Mouse (Mus musculus): ENCODE measurements at regions not wholly inside any gene's neighbourhood (a gene's known extent, or its start where the extent isn't known, plus 50 kb on each side); places are given as distances from the start of the nearest gene placed in this dataset.

DNA sequence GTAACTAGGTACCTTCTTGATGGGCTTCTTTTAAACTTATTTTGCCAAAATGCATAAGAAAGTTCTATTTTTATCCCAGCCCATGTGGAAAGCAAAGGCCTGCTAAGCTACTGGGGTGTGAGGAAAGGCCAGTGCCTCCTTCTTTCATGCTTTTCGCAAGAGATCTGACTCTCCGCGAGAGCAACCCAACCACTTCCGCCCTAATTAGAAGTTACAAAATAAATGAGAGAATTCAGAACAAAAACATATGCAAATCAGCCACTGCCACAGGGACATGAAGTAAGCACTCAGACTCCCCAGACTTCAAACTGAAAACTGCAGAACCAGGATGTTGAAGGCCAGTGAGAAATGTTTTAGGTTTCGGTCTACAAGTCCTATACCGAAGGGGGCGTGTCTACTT lies 91.4 kb downstream of the Edn1 start:
- Histone ChIP-seq H3K27ac (ENCODE audit: low read length) (no peak overlapping the region), H3K36me3 (ENCODE audit: control insufficient read depth, insufficient read depth) (no peaks in the 10 kb centered on the region), H3K9ac (ENCODE audit: low read length) (no peak overlapping the region), H3K4me3 (ENCODE audit: low read length) (no peak overlapping the region), H3K4me1 (ENCODE audit: control insufficient read depth, insufficient read depth, low read length) (no peaks in the 10 kb centered on the region), H3K9me3 (replicated peaks; ENCODE audit: control insufficient read depth, low read length) (no peaks in the 10 kb centered on the region), H3K4me2 (ENCODE audit: low read depth, low read length) (no peak overlapping the region), H3K27me3 (ENCODE audit: control insufficient read depth, insufficient read depth, low read length) (no peaks in the 10 kb centered on the region)
- WGBS = 87% methylated on average over 7 of the region's 7 CpGs
- ATAC-seq (replicated peaks; ENCODE audit: extremely low read depth, insufficient read depth, low FRiP score) = no peak

DNA sequence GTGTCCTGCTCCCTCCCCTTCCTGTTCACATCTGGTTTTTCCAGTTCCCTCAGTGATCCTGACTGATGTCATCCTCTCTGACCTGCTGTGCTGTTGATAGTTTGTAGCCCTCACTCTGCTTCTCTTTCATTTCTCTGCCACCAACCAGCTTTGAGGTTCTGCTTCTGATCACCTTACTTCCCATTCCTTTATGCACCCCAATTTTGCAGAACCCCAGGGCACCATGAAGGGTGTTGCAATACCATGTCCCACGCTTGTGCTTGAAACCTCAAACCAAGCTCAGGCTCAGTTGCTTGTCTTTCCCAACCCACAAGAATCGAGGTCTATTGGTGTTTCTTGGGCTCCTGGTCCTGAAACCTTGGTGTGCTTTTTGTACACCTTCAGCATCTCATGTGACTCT lies 93.3 kb downstream of the Edn1 start:
- H3K36me3 ChIP-seq (ENCODE audit: control insufficient read depth, insufficient read depth) = no peaks in the 10 kb centered on the region
- no peak overlapping the region for H3K4me3 ChIP-seq (ENCODE audit: low read length)
- H3K27ac ChIP-seq (ENCODE audit: low read length) = no peak overlapping the region
- WGBS = 68% methylated on average over 2 of the region's 2 CpGs
- H3K4me2 ChIP-seq (ENCODE audit: low read depth, low read length) = no peak overlapping the region
- H3K27me3 ChIP-seq (ENCODE audit: control insufficient read depth, insufficient read depth, low read length) = no peaks in the 10 kb centered on the region
- H3K9ac ChIP-seq (ENCODE audit: low read length) = no peak overlapping the region
- no peaks in the 10 kb centered on the region for H3K4me1 ChIP-seq (ENCODE audit: control insufficient read depth, insufficient read depth, low read length)
- no peaks in the 10 kb centered on the region for H3K9me3 ChIP-seq (replicated peaks; ENCODE audit: control insufficient read depth, low read length)
- ATAC-seq (replicated peaks; ENCODE audit: extremely low read depth, insufficient read depth, low FRiP score) = no peak

DNA sequence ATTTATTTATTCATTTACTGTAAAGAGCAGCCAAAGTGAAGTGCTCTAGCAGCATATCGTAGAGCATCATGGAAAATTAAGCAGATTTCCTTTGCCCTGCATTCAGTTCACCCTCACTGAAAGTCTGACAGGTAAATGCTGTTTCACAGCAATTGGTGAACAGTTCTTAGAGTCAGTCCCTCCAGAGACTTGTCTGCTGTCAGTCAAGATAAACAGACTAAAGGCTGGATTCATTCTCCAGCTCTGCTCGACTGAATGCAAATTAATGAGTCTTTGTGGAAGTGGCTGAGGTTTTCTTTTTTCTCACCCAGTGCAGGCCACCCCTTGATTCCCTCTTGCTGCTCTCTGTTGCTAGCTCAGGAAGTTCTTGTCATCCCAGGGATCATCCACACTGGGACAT lies 100.2 kb downstream of the Edn1 start:
- no peak overlapping the region for H3K4me2 ChIP-seq (ENCODE audit: low read depth, low read length)
- no peaks in the 10 kb centered on the region for H3K36me3 ChIP-seq (ENCODE audit: control insufficient read depth, insufficient read depth)
- H3K27ac ChIP-seq (ENCODE audit: low read length) = no peak overlapping the region
- no peak overlapping the region for H3K9ac ChIP-seq (ENCODE audit: low read length)
- no peaks in the 10 kb centered on the region for H3K27me3 ChIP-seq (ENCODE audit: control insufficient read depth, insufficient read depth, low read length)
- H3K4me1 ChIP-seq (ENCODE audit: control insufficient read depth, insufficient read depth, low read length) = no peaks in the 10 kb centered on the region
- no peak for ATAC-seq (replicated peaks; ENCODE audit: extremely low read depth, insufficient read depth, low FRiP score)
- H3K9me3 ChIP-seq (replicated peaks; ENCODE audit: control insufficient read depth, low read length) = no peaks in the 10 kb centered on the region
- H3K4me3 ChIP-seq (ENCODE audit: low read length) = no peak overlapping the region
- WGBS = 46% methylated on average over 2 of the region's 2 CpGs

DNA sequence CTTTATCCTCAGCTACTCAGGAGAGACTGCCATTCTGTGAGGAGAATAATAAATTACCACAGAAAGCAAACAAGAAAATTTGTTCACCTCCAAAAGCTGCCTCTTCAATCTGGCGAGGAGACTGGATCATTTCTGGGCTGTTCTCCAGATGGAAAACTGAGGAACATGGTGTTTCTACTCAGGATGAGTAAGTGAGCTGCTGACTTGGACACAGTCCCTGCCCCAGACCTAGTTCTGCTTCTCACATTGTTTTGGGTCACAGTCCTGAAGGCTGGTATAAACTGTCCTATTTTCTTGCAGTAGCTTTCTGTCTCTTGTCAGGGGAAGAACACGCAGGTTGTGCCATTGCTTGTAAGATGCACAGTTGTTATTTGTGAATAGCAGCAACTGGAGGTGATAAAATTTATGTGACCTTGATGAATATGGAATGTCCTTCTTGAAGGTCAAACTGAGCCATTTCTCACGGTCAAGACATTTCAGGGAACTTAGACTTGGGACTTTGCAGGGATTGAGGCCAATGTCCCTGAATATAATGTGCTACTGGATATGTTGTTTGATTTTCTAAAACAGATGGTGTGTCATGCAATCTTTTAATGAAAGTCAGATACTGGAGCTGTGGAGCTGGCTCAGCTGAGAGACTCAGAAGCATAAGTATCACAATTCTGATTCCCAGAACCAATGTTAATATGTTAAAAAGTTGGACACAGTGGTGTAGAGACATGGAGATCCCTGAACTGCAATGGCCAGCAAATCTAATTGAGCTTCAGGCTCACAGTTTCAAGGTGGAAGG lies 102.2 kb downstream of the Edn1 start:
- Histone ChIP-seq H3K4me3 (ENCODE audit: low read length) (no peak overlapping the region), H3K4me1 (ENCODE audit: control insufficient read depth, insufficient read depth, low read length) (no peaks in the 10 kb centered on the region), H3K27me3 (ENCODE audit: control insufficient read depth, insufficient read depth, low read length) (no peaks in the 10 kb centered on the region), H3K9me3 (replicated peaks; ENCODE audit: control insufficient read depth, low read length) (no peaks in the 10 kb centered on the region), H3K36me3 (ENCODE audit: control insufficient read depth, insufficient read depth) (no peaks in the 10 kb centered on the region), H3K9ac (ENCODE audit: low read length) (no peak overlapping the region), H3K4me2 (ENCODE audit: low read depth, low read length) (no peak overlapping the region), H3K27ac (ENCODE audit: low read length) (no peak overlapping the region)
- 72% methylated on average over 3 of the region's 3 CpGs for WGBS
- no peak for ATAC-seq (replicated peaks; ENCODE audit: extremely low read depth, insufficient read depth, low FRiP score)

DNA sequence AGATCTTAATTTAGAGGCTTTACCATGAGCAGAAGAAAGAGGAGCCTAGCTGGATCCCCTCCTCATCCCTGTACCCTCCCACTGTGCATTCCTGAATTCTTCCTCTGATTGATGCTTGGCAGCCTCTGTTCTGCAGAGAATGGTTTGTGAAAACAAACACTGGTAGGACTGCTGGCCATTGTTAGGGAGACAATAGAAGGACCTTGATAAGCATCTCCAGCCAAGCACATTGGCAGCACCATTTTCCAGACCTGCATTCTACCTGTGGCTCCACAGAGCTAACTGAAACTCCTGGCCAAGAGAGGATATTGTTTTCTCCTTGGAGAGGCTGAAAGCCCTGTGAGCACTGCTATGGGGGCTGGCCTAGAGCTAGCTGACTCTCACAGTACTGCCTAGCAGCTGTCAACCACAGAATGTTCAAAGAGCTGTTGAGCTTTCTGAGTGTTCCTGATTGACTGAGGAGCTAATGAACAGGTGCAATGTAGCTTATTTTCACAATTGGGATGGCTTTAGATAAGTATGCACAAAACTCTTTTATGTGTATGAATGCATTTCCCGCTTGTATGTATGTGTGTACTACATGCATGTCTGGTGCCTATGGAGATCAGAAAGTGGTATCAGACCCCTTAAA lies 111.5 kb downstream of the Edn1 start:
- Histone ChIP-seq H3K27me3 (ENCODE audit: control insufficient read depth, insufficient read depth, low read length) (no peaks in the 10 kb centered on the region), H3K4me2 (ENCODE audit: low read depth, low read length) (no peak overlapping the region), H3K27ac (ENCODE audit: low read length) (no peak overlapping the region), H3K4me1 (ENCODE audit: control insufficient read depth, insufficient read depth, low read length) (no peaks in the 10 kb centered on the region), H3K4me3 (ENCODE audit: low read length) (no peak overlapping the region), H3K9ac (ENCODE audit: low read length) (no peak overlapping the region), H3K9me3 (replicated peaks; ENCODE audit: control insufficient read depth, low read length) (no peaks in the 10 kb centered on the region; the same call in 1 of the 2 replicates), H3K36me3 (ENCODE audit: control insufficient read depth, insufficient read depth) (no peaks in the 10 kb centered on the region)
- no peak for ATAC-seq (replicated peaks; ENCODE audit: extremely low read depth, insufficient read depth, low FRiP score)
- 80% methylated on average over 1 of the region's 1 CpGs for WGBS

DNA sequence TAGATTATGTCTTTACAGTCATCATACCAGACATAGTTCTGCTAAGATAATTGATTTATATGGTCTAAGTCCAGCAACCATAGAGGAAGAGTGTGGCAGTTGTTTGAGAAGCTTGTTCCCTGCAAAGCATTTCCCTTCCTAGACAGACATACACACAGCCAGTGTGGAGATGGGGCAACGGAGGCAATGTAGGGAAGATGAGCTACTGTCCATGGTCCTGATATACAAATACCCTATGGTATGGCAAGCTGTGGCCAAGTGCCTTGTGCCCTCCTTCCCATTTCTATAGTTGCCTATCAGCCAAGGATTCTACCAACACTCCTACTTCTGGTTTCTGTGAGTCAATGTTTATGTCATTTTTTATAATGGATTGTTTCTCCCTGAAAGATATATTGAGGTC lies 145.6 kb downstream of the Edn1 start:
- Histone ChIP-seq H3K4me3 (ENCODE audit: low read length) (no peak overlapping the region), H3K27me3 (ENCODE audit: control insufficient read depth, insufficient read depth, low read length) (no peaks in the 10 kb centered on the region), H3K36me3 (ENCODE audit: control insufficient read depth, insufficient read depth) (no peaks in the 10 kb centered on the region), H3K27ac (ENCODE audit: low read length) (no peak overlapping the region), H3K9me3 (replicated peaks; ENCODE audit: control insufficient read depth, low read length) (no peaks in the 10 kb centered on the region), H3K4me2 (ENCODE audit: low read depth, low read length) (no peak overlapping the region), H3K9ac (ENCODE audit: low read length) (no peak overlapping the region), H3K4me1 (ENCODE audit: control insufficient read depth, insufficient read depth, low read length) (no peaks in the 10 kb centered on the region)
- no peak for ATAC-seq (replicated peaks; ENCODE audit: extremely low read depth, insufficient read depth, low FRiP score)
- WGBS = 0% methylated on average over 1 of the region's 1 CpGs

DNA sequence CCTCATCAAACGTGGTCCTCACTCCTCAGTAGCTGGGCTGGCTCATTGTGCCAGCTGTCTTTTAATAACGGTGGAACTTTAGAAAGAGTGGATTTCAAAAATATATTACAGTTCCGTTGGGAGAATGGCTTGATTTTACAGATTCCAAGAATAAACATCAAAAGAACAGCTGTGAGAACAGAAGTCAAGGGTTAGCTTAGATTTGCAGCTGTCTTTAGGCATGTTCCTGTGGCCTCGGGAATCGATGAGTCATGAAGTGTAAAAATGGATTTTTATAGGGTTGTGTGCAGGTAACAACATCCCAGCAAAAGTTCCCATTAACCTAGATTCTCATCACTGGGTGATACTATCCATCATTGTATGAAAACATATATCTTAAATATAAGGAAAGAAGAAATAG lies 152.4 kb downstream of the Edn1 start:
- H3K9ac ChIP-seq (ENCODE audit: low read length) = no peak overlapping the region
- no peak overlapping the region for H3K4me2 ChIP-seq (ENCODE audit: low read depth, low read length)
- H3K4me1 ChIP-seq (ENCODE audit: control insufficient read depth, insufficient read depth, low read length) = no peaks in the 10 kb centered on the region
- 71% methylated on average over 5 of the region's 5 CpGs for WGBS
- H3K27me3 ChIP-seq (ENCODE audit: control insufficient read depth, insufficient read depth, low read length) = no peaks in the 10 kb centered on the region
- no peak overlapping the region for H3K27ac ChIP-seq (ENCODE audit: low read length)
- H3K36me3 ChIP-seq (ENCODE audit: control insufficient read depth, insufficient read depth) = no peaks in the 10 kb centered on the region
- no peak overlapping the region for H3K4me3 ChIP-seq (ENCODE audit: low read length)
- no peaks in the 10 kb centered on the region for H3K9me3 ChIP-seq (replicated peaks; ENCODE audit: control insufficient read depth, low read length)
- ATAC-seq (replicated peaks; ENCODE audit: extremely low read depth, insufficient read depth, low FRiP score) = no peak

DNA sequence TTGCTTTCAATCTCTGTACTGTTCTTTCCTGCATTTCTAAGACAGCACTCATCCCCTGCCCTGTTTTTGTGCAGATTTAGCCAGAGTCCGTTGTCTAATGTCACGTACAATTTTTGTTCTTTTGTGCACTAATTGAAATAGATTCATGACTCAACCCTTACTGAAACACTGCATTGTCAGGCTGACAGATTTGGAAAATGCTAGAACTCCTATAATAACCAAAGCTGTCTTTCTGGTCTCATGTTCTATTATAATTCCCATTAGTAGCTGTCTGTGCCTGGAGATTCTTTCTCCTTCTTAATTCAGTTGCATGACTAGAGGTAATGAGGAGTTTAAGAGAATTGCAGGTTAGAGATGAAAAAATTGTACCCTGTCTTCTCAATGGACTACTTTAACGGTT lies 158.6 kb downstream of the Edn1 start:
- ATAC-seq (replicated peaks; ENCODE audit: extremely low read depth, insufficient read depth, low FRiP score) = no peak
- 76% methylated on average over 3 of the region's 3 CpGs for WGBS
- no peak overlapping the region for H3K27ac ChIP-seq (ENCODE audit: low read length)
- H3K9ac ChIP-seq (ENCODE audit: low read length) = no peak overlapping the region
- H3K4me2 ChIP-seq (ENCODE audit: low read depth, low read length) = no peak overlapping the region
- H3K27me3 ChIP-seq (ENCODE audit: control insufficient read depth, insufficient read depth, low read length) = no peaks in the 10 kb centered on the region
- no peaks in the 10 kb centered on the region for H3K4me1 ChIP-seq (ENCODE audit: control insufficient read depth, insufficient read depth, low read length)
- H3K4me3 ChIP-seq (ENCODE audit: low read length) = no peak overlapping the region
- no peaks in the 10 kb centered on the region for H3K36me3 ChIP-seq (ENCODE audit: control insufficient read depth, insufficient read depth)
- H3K9me3 ChIP-seq (replicated peaks; ENCODE audit: control insufficient read depth, low read length) = no peaks in the 10 kb centered on the region

DNA sequence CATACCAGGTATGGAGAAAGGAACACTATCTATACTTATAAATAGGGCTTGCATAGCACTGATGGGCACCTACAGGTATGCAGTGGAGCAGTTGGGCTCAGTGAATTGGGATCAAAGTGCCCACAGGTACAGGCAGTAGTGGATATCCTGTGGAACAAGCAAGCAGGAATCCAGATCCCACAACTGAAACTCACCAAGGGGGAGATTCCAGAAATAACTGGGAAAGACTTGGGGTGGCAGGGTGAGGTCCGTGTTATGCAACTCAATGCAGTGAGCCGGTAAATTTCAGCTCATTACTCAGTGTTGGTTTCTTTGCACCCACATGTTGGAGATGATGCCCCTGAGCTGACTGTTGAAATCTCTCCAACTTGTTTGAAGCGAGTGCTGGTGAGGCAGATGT lies 177.5 kb downstream of the Edn1 start:
- no peak overlapping the region for H3K9ac ChIP-seq (ENCODE audit: low read length)
- H3K4me2 ChIP-seq (ENCODE audit: low read depth, low read length) = no peak overlapping the region
- ATAC-seq (replicated peaks; ENCODE audit: extremely low read depth, insufficient read depth, low FRiP score) = no peak
- H3K4me3 ChIP-seq (ENCODE audit: low read length) = no peak overlapping the region
- H3K36me3 ChIP-seq (ENCODE audit: control insufficient read depth, insufficient read depth) = no peaks in the 10 kb centered on the region
- no peaks in the 10 kb centered on the region for H3K27me3 ChIP-seq (ENCODE audit: control insufficient read depth, insufficient read depth, low read length)
- no peaks in the 10 kb centered on the region for H3K9me3 ChIP-seq (replicated peaks; ENCODE audit: control insufficient read depth, low read length)
- no peaks in the 10 kb centered on the region for H3K4me1 ChIP-seq (ENCODE audit: control insufficient read depth, insufficient read depth, low read length)
- H3K27ac ChIP-seq (ENCODE audit: low read length) = no peak overlapping the region
- 82% methylated on average over 3 of the region's 3 CpGs for WGBS

Measured in heart, embryonic 16.5 days (tissue).